Mouse (Mus musculus): ENCODE measurements around the gene Lhx4. TPM values are rescaled to one million over a fixed set of nuclear protein-coding genes. Genes with fewer than 3 reads are reported as not detected.

Lhx4 gene
- polyA plus RNA-seq, 1 experiment from 2014 or later: not detected

GRCm38 (mm10) chr1:155740622-155741377 is 10.7 kb downstream of the Lhx4 start:
- H3K4me3 ChIP-seq: peak overlapping the region; percentile 48
- ATAC-seq (ENCODE audit: borderline replicate concordance, extremely low read depth, low FRiP score, low TSS enrichment): peak; percentile 45; the same call in 1 of the 2 replicates
- H3K9ac ChIP-seq: no peak overlapping the region
- no peaks in the 10 kb centered on the region for H3K9me3 ChIP-seq
- peaks cover 30% of the 10 kb centered on the region for H3K4me1 ChIP-seq
- WGBS: under 1% methylated on average over 44 of the region's 44 CpGs
- no peak overlapping the region for H3K27ac ChIP-seq
- H3K27me3 ChIP-seq: peaks cover 92% of the 10 kb centered on the region
- peak overlapping the region; percentile 98 for H3K4me2 ChIP-seq
- H3K36me3 ChIP-seq: no peaks in the 10 kb centered on the region

GRCm38 (mm10) chr1:155737809-155738383 is 13.6 kb downstream of the Lhx4 start:
- H3K36me3 ChIP-seq: no peaks in the 10 kb centered on the region
- no peak overlapping the region for H3K4me3 ChIP-seq
- 1% methylated on average over 25 of the region's 25 CpGs for WGBS
- H3K27ac ChIP-seq: no peak overlapping the region
- no peaks in the 10 kb centered on the region for H3K9me3 ChIP-seq
- ATAC-seq (ENCODE audit: borderline replicate concordance, extremely low read depth, low FRiP score, low TSS enrichment): no peak
- H3K9ac ChIP-seq: no peak overlapping the region
- peaks cover 99% of the 10 kb centered on the region for H3K27me3 ChIP-seq
- H3K4me1 ChIP-seq: peaks cover 25% of the 10 kb centered on the region
- H3K4me2 ChIP-seq: no peak overlapping the region

- Histone ChIP-seq H3K4me2 (no peak overlapping the region), H3K36me3 (no peaks in the 10 kb centered on the region), H3K4me1 (peaks cover 19% of the 10 kb centered on the region), H3K9me3 (no peaks in the 10 kb centered on the region), H3K27ac (no peak overlapping the region), H3K9ac (no peak overlapping the region), H3K27me3 (peaks cover 99% of the 10 kb centered on the region), H3K4me3 (no peak overlapping the region)
- no peak for ATAC-seq (ENCODE audit: borderline replicate concordance, extremely low read depth, low FRiP score, low TSS enrichment)
- WGBS: 2% methylated on average over 58 of the region's 58 CpGs
These were observed 14.3 kb downstream of the Lhx4 start for GRCm38 (mm10) chr1:155737017-155737808.

- Histone ChIP-seq H3K36me3 (no peaks in the 10 kb centered on the region), H3K27ac (no peak overlapping the region), H3K9me3 (no peaks in the 10 kb centered on the region), H3K9ac (no peak overlapping the region), H3K4me3 (no peak overlapping the region), H3K4me2 (no peak overlapping the region), H3K27me3 (peaks cover 99% of the 10 kb centered on the region), H3K4me1 (peaks cover 9% of the 10 kb centered on the region)
- ATAC-seq (ENCODE audit: borderline replicate concordance, extremely low read depth, low FRiP score, low TSS enrichment): no peak
- WGBS: 1% methylated on average over 26 of the region's 26 CpGs
These were observed 15.2 kb downstream of the Lhx4 start for GRCm38 (mm10) chr1:155736096-155736825.

GRCm38 (mm10) chr1:155731156-155731555 is 20.3 kb downstream of the Lhx4 start:
- no peak overlapping the region for H3K27ac ChIP-seq
- 0% methylated on average over 2 of the region's 2 CpGs for WGBS
- no peak overlapping the region for H3K9ac ChIP-seq
- H3K4me2 ChIP-seq: no peak overlapping the region
- no peak overlapping the region for H3K4me3 ChIP-seq
- no peaks in the 10 kb centered on the region for H3K4me1 ChIP-seq
- H3K27me3 ChIP-seq: peaks cover 95% of the 10 kb centered on the region
- no peaks in the 10 kb centered on the region for H3K36me3 ChIP-seq
- no peaks in the 10 kb centered on the region for H3K9me3 ChIP-seq
- no peak for ATAC-seq (ENCODE audit: borderline replicate concordance, extremely low read depth, low FRiP score, low TSS enrichment)

- H3K36me3 ChIP-seq: no peaks in the 10 kb centered on the region
- H3K9me3 ChIP-seq: no peaks in the 10 kb centered on the region
- no peak overlapping the region for H3K4me2 ChIP-seq
- no peak overlapping the region for H3K9ac ChIP-seq
- H3K27ac ChIP-seq: no peak overlapping the region
- H3K4me3 ChIP-seq: no peak overlapping the region
- ATAC-seq (ENCODE audit: borderline replicate concordance, extremely low read depth, low FRiP score, low TSS enrichment): no peak
- no peaks in the 10 kb centered on the region for H3K4me1 ChIP-seq
- peaks cover 89% of the 10 kb centered on the region for H3K27me3 ChIP-seq
- WGBS: 3% methylated on average over 23 of the region's 23 CpGs
These were observed 22.2 kb downstream of the Lhx4 start for GRCm38 (mm10) chr1:155729113-155729795.

- Histone ChIP-seq H3K27ac (no peak overlapping the region), H3K9me3 (no peaks in the 10 kb centered on the region), H3K9ac (no peak overlapping the region), H3K4me1 (no peaks in the 10 kb centered on the region), H3K36me3 (no peaks in the 10 kb centered on the region), H3K4me2 (no peak overlapping the region), H3K27me3 (peaks cover 84% of the 10 kb centered on the region), H3K4me3 (no peak overlapping the region)
- 24% methylated on average over 10 of the region's 10 CpGs for WGBS
- ATAC-seq (ENCODE audit: borderline replicate concordance, extremely low read depth, low FRiP score, low TSS enrichment): no peak
These were observed 23.7 kb downstream of the Lhx4 start for GRCm38 (mm10) chr1:155727830-155728229.

- Histone ChIP-seq H3K36me3 (no peaks in the 10 kb centered on the region), H3K4me2 (no peak overlapping the region), H3K4me1 (no peaks in the 10 kb centered on the region), H3K4me3 (no peak overlapping the region), H3K27me3 (peaks cover 73% of the 10 kb centered on the region), H3K9me3 (no peaks in the 10 kb centered on the region), H3K27ac (no peak overlapping the region), H3K9ac (no peak overlapping the region)
- ATAC-seq (ENCODE audit: borderline replicate concordance, extremely low read depth, low FRiP score, low TSS enrichment): no peak
- 43% methylated on average over 2 of the region's 2 CpGs for WGBS
These were observed 25.6 kb downstream of the Lhx4 start for GRCm38 (mm10) chr1:155725876-155726275.

- no peak overlapping the region for H3K4me2 ChIP-seq
- H3K9ac ChIP-seq: no peak overlapping the region
- no peak for ATAC-seq (ENCODE audit: borderline replicate concordance, extremely low read depth, low FRiP score, low TSS enrichment)
- H3K27me3 ChIP-seq: peaks cover 57% of the 10 kb centered on the region
- H3K9me3 ChIP-seq: no peaks in the 10 kb centered on the region
- H3K27ac ChIP-seq: no peak overlapping the region
- no peaks in the 10 kb centered on the region for H3K36me3 ChIP-seq
- 66% methylated on average over 3 of the region's 3 CpGs for whole genome bisulfite sequencing
- H3K4me1 ChIP-seq: no peaks in the 10 kb centered on the region
- H3K4me3 ChIP-seq: no peak overlapping the region
These were observed 27.2 kb downstream of the Lhx4 start for GRCm38 (mm10) chr1:155724301-155724700.

GRCm38 (mm10) chr1:155722185-155722584 is 29.3 kb downstream of the Lhx4 start:
- Histone ChIP-seq H3K9ac (no peak overlapping the region), H3K27ac (no peak overlapping the region), H3K4me1 (no peaks in the 10 kb centered on the region), H3K27me3 (peaks cover 36% of the 10 kb centered on the region), H3K9me3 (no peaks in the 10 kb centered on the region), H3K4me3 (no peak overlapping the region), H3K4me2 (peak overlapping the region; percentile 33), H3K36me3 (no peaks in the 10 kb centered on the region)
- under 1% methylated on average over 13 of the region's 13 CpGs for WGBS
- ATAC-seq (ENCODE audit: borderline replicate concordance, extremely low read depth, low FRiP score, low TSS enrichment): no peak

GRCm38 (mm10) chr1:155721443-155721842 is 30.0 kb downstream of the Lhx4 start:
- no peak overlapping the region for H3K4me2 ChIP-seq
- H3K4me3 ChIP-seq: no peak overlapping the region
- H3K9me3 ChIP-seq: no peaks in the 10 kb centered on the region
- H3K36me3 ChIP-seq: no peaks in the 10 kb centered on the region
- no peak for ATAC-seq (ENCODE audit: borderline replicate concordance, extremely low read depth, low FRiP score, low TSS enrichment)
- no peaks in the 10 kb centered on the region for H3K4me1 ChIP-seq
- H3K9ac ChIP-seq: no peak overlapping the region
- peaks cover 32% of the 10 kb centered on the region for H3K27me3 ChIP-seq
- H3K27ac ChIP-seq: no peak overlapping the region
- 43% methylated on average over 8 of the region's 8 CpGs for WGBS

Measured in lung, embryonic 15.5 days (tissue).